Mouse (Mus musculus): ENCODE data around the gene Ola1.

The Ola1 gene

GRCm38 (mm10) chr2:73218913-73219312, at the start of gene Ola1:
Gene Ola1 (minus strand): TSS chr2:73218924.
- no peak for DNase-seq (ENCODE audit: low spot score)

GRCm38 (mm10) chr2:73268281-73268680, 49.6 kb upstream of the Ola1 start:
- no peak for DNase-seq (ENCODE audit: low spot score)

- no peak for DNase-seq (ENCODE audit: low spot score)
Measured at GRCm38 (mm10) chr2:73267818-73268217, 49.1 kb upstream of the Ola1 start.

GRCm38 (mm10) chr2:73267231-73267630, 48.5 kb upstream of the Ola1 start:
- no peak for DNase-seq (ENCODE audit: low spot score)

- no peak for DNase-seq (ENCODE audit: low spot score)
Measured at GRCm38 (mm10) chr2:73266623-73267022, 47.9 kb upstream of the Ola1 start.

GRCm38 (mm10) chr2:73266011-73266410, 47.3 kb upstream of the Ola1 start:
- no peak for DNase-seq (ENCODE audit: low spot score)

GRCm38 (mm10) chr2:73264611-73265195, 46.0 kb upstream of the Ola1 start:
- DNase-seq (ENCODE audit: low spot score) = no peak

GRCm38 (mm10) chr2:73263794-73264610, 45.3 kb upstream of the Ola1 start:
- no peak for DNase-seq (ENCODE audit: low spot score)

- no peak for DNase-seq (ENCODE audit: low spot score)
Measured at GRCm38 (mm10) chr2:73263172-73263765, 44.5 kb upstream of the Ola1 start.

GRCm38 (mm10) chr2:73248701-73249100, 30.0 kb upstream of the Ola1 start:
- no peak for DNase-seq (ENCODE audit: low spot score)

GRCm38 (mm10) chr2:73241299-73241698, 22.6 kb upstream of the Ola1 start:
- DNase-seq (ENCODE audit: low spot score) = no peak

GRCm38 (mm10) chr2:73231081-73231480, 12.4 kb upstream of the Ola1 start:
- DNase-seq (ENCODE audit: low spot score) = no peak

GRCm38 (mm10) chr2:73213871-73214659, 4.7 kb downstream of the Ola1 start:
- peak; percentile 93 for DNase-seq (ENCODE audit: low spot score)

GRCm38 (mm10) chr2:73213539-73213870, 5.2 kb downstream of the Ola1 start:
- no peak for DNase-seq (ENCODE audit: low spot score)

- DNase-seq (ENCODE audit: low spot score) = no peak
Measured at GRCm38 (mm10) chr2:73204328-73204727, 14.4 kb downstream of the Ola1 start.

- DNase-seq (ENCODE audit: low spot score) = no peak
Measured at GRCm38 (mm10) chr2:73188488-73188887, 30.2 kb downstream of the Ola1 start.

- no peak for DNase-seq (ENCODE audit: low spot score)
Measured at GRCm38 (mm10) chr2:73185185-73185584, 33.5 kb downstream of the Ola1 start.

- no peak for DNase-seq (ENCODE audit: low spot score)
Measured at GRCm38 (mm10) chr2:73169496-73169895, 49.2 kb downstream of the Ola1 start.

- no peak for DNase-seq (ENCODE audit: low spot score)
Measured at GRCm38 (mm10) chr2:73167126-73167525, 51.6 kb downstream of the Ola1 start.

GRCm38 (mm10) chr2:73164666-73165065, 54.1 kb downstream of the Ola1 start:
- no peak for DNase-seq (ENCODE audit: low spot score)

- DNase-seq (ENCODE audit: low spot score) = no peak
Measured at GRCm38 (mm10) chr2:73160772-73161171, 58.0 kb downstream of the Ola1 start.

GRCm38 (mm10) chr2:73157202-73157601, 61.5 kb downstream of the Ola1 start:
- no peak for DNase-seq (ENCODE audit: low spot score)

GRCm38 (mm10) chr2:73150526-73150925, 68.2 kb downstream of the Ola1 start:
- no peak for DNase-seq (ENCODE audit: low spot score)

Measured in testis, postnatal 14 days (tissue).